Mouse (Mus musculus) lung, embryonic 15.5 days (tissue): ENCODE measurements at regions not wholly inside any gene's neighbourhood (a gene's known extent, or its start where the extent isn't known, plus 50 kb on each side); places are given as distances from the start of the nearest gene placed in this dataset.

ENCODE experiments used
- ATAC-seq: fragments of 200-750 bp; cut with Nextera tagmentation; 2 replicates; pipeline ENCODE4 v1.8.0; 2017; ENCODE audit warnings: moderate number of reproducible peaks, borderline replicate concordance; ENCODE audit not compliant: low FRiP score, low TSS enrichment; ENCODE audit errors: extremely low read depth
- H3K27ac ChIP-seq: fragments of 300-500 bp; sonication (generic); 2 replicates; pipeline ENCODE4 v1.5.1; 2015; ENCODE audit warnings: moderate library complexity, mild to moderate bottlenecking, inconsistent platforms
- H3K27me3 ChIP-seq: fragments of 300-500 bp; sonication (generic); 2 replicates; pipeline ENCODE4 v1.6.1; 2015; ENCODE audit warnings: inconsistent platforms
- H3K36me3 ChIP-seq: fragments of 300-500 bp; sonication (generic); 2 replicates; pipeline ENCODE4 v1.6.1; 2015; ENCODE audit warnings: inconsistent platforms
- H3K4me1 ChIP-seq: fragments of 300-500 bp; sonication (generic); 2 replicates; pipeline ENCODE4 v1.6.1; 2015; ENCODE audit warnings: inconsistent platforms
- H3K4me2 ChIP-seq: fragments of 300-500 bp; sonication (generic); 2 replicates; pipeline ENCODE4 v1.6.1; 2015; ENCODE audit warnings: inconsistent platforms, mild to moderate bottlenecking, moderate library complexity
- H3K4me3 ChIP-seq: fragments of 300-500 bp; sonication (generic); 2 replicates; pipeline ENCODE4 v1.5.1; 2015; ENCODE audit warnings: mild to moderate bottlenecking, inconsistent platforms
- H3K9ac ChIP-seq: fragments of 300-500 bp; sonication (generic); 2 replicates; pipeline ENCODE4 v1.6.1; 2015; ENCODE audit warnings: inconsistent platforms
- H3K9me3 ChIP-seq: fragments of 300-500 bp; sonication (generic); 2 replicates; pipeline ENCODE4 v1.6.1; 2016; ENCODE audit warnings: inconsistent platforms
- WGBS: fragments of 180-500 bp; shearing (Covaris S2); methylation state at CpG from one replicate; pipeline ENCODE4 v1.1.7; 2015; 5-methylcytosine and 5-hydroxymethylcytosine counted together

- ATAC-seq = no peak
- H3K27ac ChIP-seq = no peak overlapping the region
- no peak overlapping the region for H3K4me2 ChIP-seq
- no peaks in the 10 kb centered on the region for H3K9me3 ChIP-seq
- no peaks in the 10 kb centered on the region for H3K4me1 ChIP-seq
- H3K36me3 ChIP-seq = no peaks in the 10 kb centered on the region
- no peaks in the 10 kb centered on the region; the same call in 1 of the 2 replicates for H3K27me3 ChIP-seq
- 86% methylated on average over 3 of the region's 3 CpGs for WGBS
- H3K4me3 ChIP-seq = no peak overlapping the region
- no peak overlapping the region for H3K9ac ChIP-seq
Measured at GRCm38 (mm10) chr11:64288236-64288635, 146.9 kb upstream of the Hs3st3a1 start.

- Histone ChIP-seq H3K36me3 (no peaks in the 10 kb centered on the region), H3K4me2 (no peak overlapping the region), H3K27me3 (no peaks in the 10 kb centered on the region; the same call in 1 of the 2 replicates), H3K4me1 (no peaks in the 10 kb centered on the region), H3K9ac (no peak overlapping the region), H3K4me3 (no peak overlapping the region), H3K9me3 (no peaks in the 10 kb centered on the region), H3K27ac (no peak overlapping the region)
- ATAC-seq = no peak
Measured at GRCm38 (mm10) chr11:64287499-64287898, 147.6 kb upstream of the Hs3st3a1 start.

- Histone ChIP-seq H3K9me3 (no peaks in the 10 kb centered on the region), H3K4me2 (no peak overlapping the region), H3K9ac (no peak overlapping the region), H3K36me3 (no peaks in the 10 kb centered on the region), H3K27me3 (peaks cover 11% of the 10 kb centered on the region; the same call in 1 of the 2 replicates), H3K27ac (no peak overlapping the region), H3K4me3 (no peak overlapping the region), H3K4me1 (0 out of 2 replicates have a peak, but pooled peaks cover 7% of the 10 kb centered on the region)
- WGBS = 65% methylated on average over 4 of the region's 4 CpGs
- no peak for ATAC-seq
Measured at GRCm38 (mm10) chr11:64281781-64282180, 153.4 kb upstream of the Hs3st3a1 start.

GRCm38 (mm10) chr11:64278259-64279003, 156.7 kb upstream of the Hs3st3a1 start:
- 36% methylated on average over 12 of the region's 12 CpGs for WGBS
- no peak overlapping the region for H3K27ac ChIP-seq

GRCm38 (mm10) chr11:64273726-64274125, 161.4 kb upstream of the Hs3st3a1 start:
- Histone ChIP-seq H3K4me1 (peaks cover 7% of the 10 kb centered on the region; the same call in 1 of the 2 replicates), H3K9me3 (no peaks in the 10 kb centered on the region), H3K27me3 (peaks cover 6% of the 10 kb centered on the region; the same call in 1 of the 2 replicates), H3K9ac (no peak overlapping the region), H3K4me3 (no peak overlapping the region), H3K27ac (no peak overlapping the region), H3K4me2 (no peak overlapping the region), H3K36me3 (no peaks in the 10 kb centered on the region)
- no peak for ATAC-seq
- 46% methylated on average over 6 of the region's 6 CpGs for WGBS

More at GRCm38 (mm10) chr11:64278259-64279003, 156.7 kb upstream of the Hs3st3a1 start:
- H3K27me3 ChIP-seq = peaks cover 11% of the 10 kb centered on the region; the same call in 1 of the 2 replicates
- H3K36me3 ChIP-seq = no peaks in the 10 kb centered on the region
- no peak overlapping the region for H3K4me2 ChIP-seq
- H3K4me1 ChIP-seq = 0 out of 2 replicates have a peak, but pooled peaks cover 7% of the 10 kb centered on the region
- no peak overlapping the region for H3K4me3 ChIP-seq
- no peaks in the 10 kb centered on the region for H3K9me3 ChIP-seq
- H3K9ac ChIP-seq = no peak overlapping the region
- no peak for ATAC-seq

GRCm38 (mm10) chr11:64273214-64273613, 161.9 kb upstream of the Hs3st3a1 start:
- Histone ChIP-seq H3K36me3 (no peaks in the 10 kb centered on the region), H3K9ac (no peak overlapping the region), H3K27me3 (0 out of 2 replicates have a peak, but pooled peaks cover 4% of the 10 kb centered on the region), H3K4me3 (no peak overlapping the region), H3K9me3 (no peaks in the 10 kb centered on the region), H3K4me1 (peaks cover 6% of the 10 kb centered on the region; the same call in 1 of the 2 replicates), H3K27ac (no peak overlapping the region), H3K4me2 (no peak overlapping the region)
- 49% methylated on average over 3 of the region's 3 CpGs for WGBS
- no peak for ATAC-seq

- Histone ChIP-seq H3K36me3 (no peaks in the 10 kb centered on the region), H3K9me3 (no peaks in the 10 kb centered on the region), H3K27me3 (peaks cover 8% of the 10 kb centered on the region), H3K27ac (0 out of 2 replicates have a peak overlapping the region, but pooled peaks have one; percentile 12), H3K4me3 (no peak overlapping the region), H3K4me2 (no peak overlapping the region), H3K4me1 (peaks cover 16% of the 10 kb centered on the region), H3K9ac (no peak overlapping the region)
- 10% methylated on average over 4 of the region's 4 CpGs for WGBS
- ATAC-seq = no peak
Measured at GRCm38 (mm10) chr11:64268121-64268520, 167.0 kb upstream of the Hs3st3a1 start.

GRCm38 (mm10) chr11:64267547-64267946, 167.6 kb upstream of the Hs3st3a1 start:
- no peaks in the 10 kb centered on the region for H3K36me3 ChIP-seq
- no peak overlapping the region for H3K27ac ChIP-seq
- no peak overlapping the region for H3K9ac ChIP-seq
- H3K4me2 ChIP-seq = no peak overlapping the region
- peaks cover 16% of the 10 kb centered on the region for H3K4me1 ChIP-seq
- 41% methylated on average over 5 of the region's 5 CpGs for WGBS
- no peak overlapping the region for H3K4me3 ChIP-seq
- H3K9me3 ChIP-seq = no peaks in the 10 kb centered on the region
- ATAC-seq = no peak
- H3K27me3 ChIP-seq = peaks cover 8% of the 10 kb centered on the region

- Histone ChIP-seq H3K27ac (no peak overlapping the region), H3K4me3 (no peak overlapping the region), H3K9me3 (no peaks in the 10 kb centered on the region), H3K27me3 (no peaks in the 10 kb centered on the region), H3K4me1 (no peaks in the 10 kb centered on the region), H3K36me3 (no peaks in the 10 kb centered on the region), H3K9ac (no peak overlapping the region), H3K4me2 (no peak overlapping the region)
- no peak for ATAC-seq
- 70% methylated on average over 7 of the region's 7 CpGs for WGBS
Measured at GRCm38 (mm10) chr11:64253517-64254385, 174.5 kb upstream of the Cox10 start.

- Histone ChIP-seq H3K4me3 (no peak overlapping the region), H3K4me1 (no peaks in the 10 kb centered on the region), H3K27ac (no peak overlapping the region), H3K9ac (no peak overlapping the region), H3K4me2 (no peak overlapping the region), H3K9me3 (no peaks in the 10 kb centered on the region), H3K27me3 (no peaks in the 10 kb centered on the region), H3K36me3 (no peaks in the 10 kb centered on the region)
- ATAC-seq = no peak
- 84% methylated on average over 4 of the region's 4 CpGs for WGBS
Measured at GRCm38 (mm10) chr11:64236873-64237272, 157.6 kb upstream of the Cox10 start.

- Histone ChIP-seq H3K4me2 (no peak overlapping the region), H3K9ac (no peak overlapping the region), H3K9me3 (no peaks in the 10 kb centered on the region), H3K27me3 (no peaks in the 10 kb centered on the region), H3K4me1 (no peaks in the 10 kb centered on the region), H3K36me3 (no peaks in the 10 kb centered on the region), H3K27ac (no peak overlapping the region), H3K4me3 (no peak overlapping the region)
- WGBS = 66% methylated on average over 4 of the region's 4 CpGs
- no peak for ATAC-seq
Measured at GRCm38 (mm10) chr11:64230071-64230470, 150.8 kb upstream of the Cox10 start.

GRCm38 (mm10) chr11:64220888-64221287, 141.6 kb upstream of the Cox10 start:
- no peak for ATAC-seq
- Histone ChIP-seq H3K9ac (no peak overlapping the region), H3K4me1 (no peaks in the 10 kb centered on the region), H3K4me3 (no peak overlapping the region), H3K4me2 (no peak overlapping the region), H3K36me3 (no peaks in the 10 kb centered on the region), H3K27me3 (no peaks in the 10 kb centered on the region), H3K9me3 (no peaks in the 10 kb centered on the region), H3K27ac (no peak overlapping the region)
- WGBS = 89% methylated on average over 4 of the region's 4 CpGs
